Mouse (Mus musculus) spleen, postnatal 10 days (tissue): ENCODE results near the gene Tfcp2.

Experiments
- DNase-seq, 2 experiments: peaks; one replicate each; pipeline ENCODE4 v3.0.0; 2021 to 2022; ENCODE audit warnings: low spot score in 2 of 2

The Tfcp2 gene

GRCm38 (mm10) chr15:100551326-100552307 lies at the start of gene Tfcp2:
Tfcp2 (minus strand) TSS chr15:100552008.
- DNase-seq, result peak; percentile 96 to 97

GRCm38 (mm10) chr15:100600696-100601272 lies 49.0 kb upstream of the Tfcp2 start:
- DNase-seq, result no peak

GRCm38 (mm10) chr15:100600047-100600695 lies 48.4 kb upstream of the Tfcp2 start:
- peak; percentile 25 to 73 for DNase-seq

- DNase-seq, result peak in 1 of 2 experiments; percentile 45
Measured at GRCm38 (mm10) chr15:100599276-100600046, 47.7 kb upstream of the Tfcp2 start, which contains the start of gene Pou6f1. Pou6f1 (minus strand) TSS chr15:100599984.

- peak in 1 of 2 experiments; percentile 23 for DNase-seq
Measured at GRCm38 (mm10) chr15:100598883-100599275, 47.1 kb upstream of the Tfcp2 start.

- no peak for DNase-seq
Measured at GRCm38 (mm10) chr15:100598287-100598882, 46.6 kb upstream of the Tfcp2 start.

- DNase-seq, result no peak
Measured at GRCm38 (mm10) chr15:100592817-100593216, 41.0 kb upstream of the Tfcp2 start.

GRCm38 (mm10) chr15:100590436-100590835 lies 38.6 kb upstream of the Tfcp2 start:
- no peak for DNase-seq

GRCm38 (mm10) chr15:100588297-100588696 lies 36.5 kb upstream of the Tfcp2 start:
- no peak for DNase-seq

- no peak for DNase-seq
Measured at GRCm38 (mm10) chr15:100587166-100587565, 35.4 kb upstream of the Tfcp2 start.

- DNase-seq, result no peak
Measured at GRCm38 (mm10) chr15:100585931-100586330, 34.1 kb upstream of the Tfcp2 start.

GRCm38 (mm10) chr15:100580108-100580507 lies 28.3 kb upstream of the Tfcp2 start:
- DNase-seq, result no peak

GRCm38 (mm10) chr15:100577972-100578371 lies 26.2 kb upstream of the Tfcp2 start:
- DNase-seq, result no peak

GRCm38 (mm10) chr15:100576810-100577209 lies 25.0 kb upstream of the Tfcp2 start:
- no peak for DNase-seq

- no peak for DNase-seq
Measured at GRCm38 (mm10) chr15:100576392-100576791, 24.6 kb upstream of the Tfcp2 start.

- DNase-seq, result no peak
Measured at GRCm38 (mm10) chr15:100575366-100575765, 23.6 kb upstream of the Tfcp2 start.

GRCm38 (mm10) chr15:100574378-100574777 lies 22.6 kb upstream of the Tfcp2 start:
- no peak for DNase-seq

- DNase-seq, result no peak
Measured at GRCm38 (mm10) chr15:100573946-100574345, 22.1 kb upstream of the Tfcp2 start.

GRCm38 (mm10) chr15:100569239-100569638 lies 17.4 kb upstream of the Tfcp2 start:
- no peak for DNase-seq

- no peak for DNase-seq
Measured at GRCm38 (mm10) chr15:100566531-100566930, 14.7 kb upstream of the Tfcp2 start.
